Mouse (Mus musculus) myocyte (in vitro differentiated cells): ENCODE data around the gene Tle3.

ENCODE experiments used
- MAX ChIP-seq: IDR thresholded peaks from one replicate; pipeline ENCODE4 v1.6.1; 2011; ENCODE audit warnings: low read depth, mild to moderate bottlenecking, control low read depth
- MYOG ChIP-seq, 3 experiments: IDR thresholded peaks; one replicate each; pipeline ENCODE4 v1.6.1; 2011; ENCODE audit warnings: control low read depth in 2 of 3, low read depth in 2 of 3, mild to moderate bottlenecking in 2 of 3; ENCODE audit not compliant: insufficient read length in 2 of 3, control insufficient read depth in 1 of 3, insufficient read depth in 1 of 3
- POLR2A ChIP-seq: IDR thresholded peaks from one replicate; pipeline ENCODE4 v1.6.1; 2011; ENCODE audit warnings: low read depth, mild to moderate bottlenecking, control low read depth, moderate library complexity; ENCODE audit not compliant: insufficient read length
- SRF ChIP-seq: IDR thresholded peaks from one replicate; pipeline ENCODE4 v1.6.1; 2011; ENCODE audit warnings: low read depth; ENCODE audit not compliant: control insufficient read depth, insufficient read length
- USF1 ChIP-seq: IDR thresholded peaks from one replicate; pipeline ENCODE4 v1.6.1; 2011; ENCODE audit warnings: low read depth, mild to moderate bottlenecking, control low read depth, moderate library complexity

DNA sequence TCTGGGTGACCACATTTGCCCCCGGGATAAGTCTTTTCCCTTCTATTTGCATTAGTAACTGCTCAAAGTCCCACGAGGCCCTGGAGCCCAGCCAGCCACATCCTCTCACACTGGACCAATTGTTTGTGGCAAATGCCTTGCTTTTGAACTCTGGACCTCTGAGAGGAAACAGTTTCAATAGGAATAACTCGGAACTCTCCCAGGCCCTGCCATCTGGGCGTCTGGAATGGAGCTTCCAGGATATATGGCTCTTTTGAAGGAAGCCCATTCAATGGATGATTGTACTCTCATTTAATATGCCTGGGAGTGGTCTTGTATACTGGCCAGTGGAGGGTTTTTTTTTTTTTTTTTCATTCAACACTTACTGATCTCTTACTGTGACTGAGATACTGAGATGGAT is 21.0 kb upstream of the Tle3 start:
- TF ChIP-seq USF1: no peak
- TF ChIP-seq POLR2A: no peak
- no peak for TF ChIP-seq MAX
- TF ChIP-seq MYOG (IDR thresholded peaks at IDR 0.05; ENCODE audit: control insufficient read depth in 1 of 3, insufficient read depth in 1 of 3, insufficient read length in 2 of 3, low read depth in 2 of 3): no peak
- no peak for TF ChIP-seq SRF
